10 mouse cellular contexts compared by ENCODE assay signal in the genomic region with DNA sequence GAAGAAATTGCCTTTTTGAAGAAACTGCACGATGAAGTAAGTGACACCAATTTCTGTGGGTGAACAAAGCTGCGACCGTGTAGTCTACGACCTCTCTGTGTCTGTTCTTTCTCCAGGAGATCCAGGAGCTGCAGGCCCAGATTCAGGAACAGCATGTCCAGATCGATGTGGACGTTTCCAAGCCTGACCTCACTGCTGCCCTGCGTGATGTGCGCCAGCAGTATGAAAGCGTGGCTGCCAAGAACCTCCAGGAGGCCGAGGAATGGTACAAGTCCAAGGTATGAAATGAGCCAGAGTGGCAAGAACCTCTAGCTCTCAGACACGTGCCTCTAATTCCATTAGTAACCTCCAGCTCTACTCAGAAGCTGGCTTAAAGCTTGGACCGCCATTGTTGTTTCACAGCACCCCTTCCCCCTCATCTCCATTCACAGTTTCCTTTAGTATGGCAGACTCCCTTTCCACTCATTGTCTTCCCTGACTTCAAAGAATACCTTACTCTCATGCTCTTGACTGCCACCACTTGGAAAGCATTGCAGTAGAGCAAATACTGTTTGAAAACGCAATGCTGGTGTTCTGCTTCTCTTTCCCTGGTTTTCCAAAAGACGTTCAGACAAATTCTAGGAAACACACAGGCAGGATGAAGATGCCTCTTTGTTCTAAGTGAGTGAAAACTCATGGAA. TPM values are rescaled to one million over a fixed set of nuclear protein-coding genes. Genes with fewer than 3 reads are reported as not detected.
DNase-seq lines count a peak whose midpoint lies in the region; ATAC-seq and TF ChIP-seq lines count a peak whose summit lies in the region.
"Had no signal": no experiment of that assay in that cellular context is flagged by ENCODE, and none has a peak within 500 bp of the region (broad histone marks: within the 10 kb centered on the region; RNA-seq: fewer than 3 reads in every experiment).

No protein-coding gene starts in this region.

- H3K9ac ChIP-seq in forebrain, postnatal 0 days, result no peak overlapping the region
- H3K9ac ChIP-seq in hindbrain, embryonic 16.5 days (ENCODE audit: low read depth, low read length), result no peak overlapping the region
- H3K9ac ChIP-seq: hindbrain, embryonic 15.5 days had no signal

- H3K4me3 ChIP-seq in layer of hippocampus, adult 2 months, result no peak overlapping the region
- H3K4me3 ChIP-seq in forebrain, postnatal 0 days (ENCODE audit: low read depth, low read length), result no peak overlapping the region
- no peak overlapping the region for H3K4me3 ChIP-seq in hindbrain, embryonic 16.5 days (ENCODE audit: low read length)
- H3K4me3 ChIP-seq: hindbrain, embryonic 15.5 days; megakaryocyte, embryonic 14.5 days had no signal

- peaks cover 12% of the 10 kb centered on the region; the same call in 1 of the 2 replicates for H3K36me3 ChIP-seq in forebrain, postnatal 0 days (ENCODE audit: insufficient read depth)
- H3K36me3 ChIP-seq in hindbrain, embryonic 16.5 days (ENCODE audit: control insufficient read depth, insufficient read depth, low read length), result peaks cover 10% of the 10 kb centered on the region

- TF ChIP-seq CTCF in layer of hippocampus, adult 2 months (conservative IDR thresholded peaks at IDR 0.05), result peak; percentile 54
- peak; percentile 43 for TF ChIP-seq CTCF in forebrain, postnatal 0 days (IDR thresholded peaks at IDR 0.05; ENCODE audit: low read depth)

- H3K27me3 ChIP-seq in forebrain, postnatal 0 days (ENCODE audit: insufficient read depth, low read length), result no peaks in the 10 kb centered on the region
- no peaks in the 10 kb centered on the region for H3K27me3 ChIP-seq in hindbrain, embryonic 16.5 days (replicated peaks; ENCODE audit: control insufficient read depth, insufficient read depth, low read length)
- H3K27me3 ChIP-seq: hindbrain, embryonic 15.5 days had no signal

- DNase-seq in layer of hippocampus, adult 2 months (ENCODE audit: low spot score in 2 of 2), result no peak
- no peak for DNase-seq in layer of hippocampus, postnatal 10 days (ENCODE audit: low spot score in 2 of 2)
- peak; percentile 24 for DNase-seq in adrenal gland, postnatal 14 days
- peak; percentile 7 for DNase-seq in forebrain, postnatal 0 days
- DNase-seq in right cerebral cortex, postnatal 14 days, result no peak
- no peak for DNase-seq in MN1 (ENCODE audit: low spot score)
- no peak for DNase-seq in kidney, postnatal 14 days

- ATAC-seq in forebrain, postnatal 0 days, result no peak
- ATAC-seq in hindbrain, embryonic 16.5 days, result no peak

- H3K27ac ChIP-seq in layer of hippocampus, adult 2 months, result no peak overlapping the region
- no peak overlapping the region for H3K27ac ChIP-seq in forebrain, postnatal 0 days (ENCODE audit: low read depth, low read length)
- no peak overlapping the region for H3K27ac ChIP-seq in hindbrain, embryonic 16.5 days (ENCODE audit: low read depth, low read length)
- H3K27ac ChIP-seq: hindbrain, embryonic 15.5 days had no signal

- peaks cover 4% of the 10 kb centered on the region; the same call in 1 of the 2 replicates for H3K4me1 ChIP-seq in forebrain, postnatal 0 days (ENCODE audit: insufficient read depth)
- H3K4me1 ChIP-seq in hindbrain, embryonic 16.5 days (ENCODE audit: control insufficient read depth, insufficient read depth, low read depth, low read length), result peaks cover 20% of the 10 kb centered on the region

- no peak overlapping the region for H3K4me2 ChIP-seq in forebrain, postnatal 0 days (ENCODE audit: low read depth)
- peak overlapping the region; percentile 21; the same call in 1 of the 2 replicates for H3K4me2 ChIP-seq in hindbrain, embryonic 16.5 days (ENCODE audit: low read length)
- H3K4me2 ChIP-seq: hindbrain, embryonic 15.5 days had no signal

- WGBS in forebrain, postnatal 0 days, result 49% methylated on average over 14 of the region's 14 CpGs
- 51% methylated on average over 14 of the region's 14 CpGs for WGBS in hindbrain, embryonic 16.5 days

- no peaks in the 10 kb centered on the region for H3K9me3 ChIP-seq in forebrain, postnatal 0 days (ENCODE audit: low read length)
- no peaks in the 10 kb centered on the region for H3K9me3 ChIP-seq in hindbrain, embryonic 16.5 days (ENCODE audit: control insufficient read depth, low read length)
- H3K9me3 ChIP-seq: hindbrain, embryonic 15.5 days; megakaryocyte, embryonic 14.5 days had no signal

RNA-seq across cellular contexts. Expression of gene Vim, which starts 4.9 kb away (rescaled TPM):
- 10 to 100 TPM; 57.4 to 71.6 TPM for total RNA-seq in layer of hippocampus, adult 2 months (2021)
- 100 to 1,000 TPM; 132 to 142 TPM for total RNA-seq in layer of hippocampus, postnatal 10 days (2021)
- 281 and 438 TPM in 2 replicates for total RNA-seq in adrenal gland, postnatal 14 days (2021)
- total RNA-seq in forebrain, postnatal 0 days (2014; rRNA removed), result 441 and 554 TPM in 2 replicates
- polyA plus RNA-seq in forebrain, postnatal 0 days (2015; fragmentation: Nextera tagmentation; extraction: Ambion mirVana), result 224 and 269 TPM in 2 replicates
- 374 and 458 TPM in 2 replicates for polyA plus RNA-seq in hindbrain, embryonic 16.5 days (2015; fragmentation: Nextera tagmentation; extraction: Ambion mirVana)

RNA-seq across cellular contexts. Expression of gene Trdmt1, which starts 34.1 kb away (rescaled TPM):
- total RNA-seq in layer of hippocampus, adult 2 months (2021), result 1 to 10 TPM; 3.7 to 5.2 TPM
- 1 to 10 TPM; 6.9 to 7.2 TPM for total RNA-seq in layer of hippocampus, postnatal 10 days (2021)
- total RNA-seq in adrenal gland, postnatal 14 days (2021), result 3.0 and 8.0 TPM in 2 replicates
- 11.3 and 13.0 TPM in 2 replicates for total RNA-seq in forebrain, postnatal 0 days (2014; rRNA removed)
- 7.8 and 8.7 TPM in 2 replicates for polyA plus RNA-seq in forebrain, postnatal 0 days (2015; fragmentation: Nextera tagmentation; extraction: Ambion mirVana)
- polyA plus RNA-seq in hindbrain, embryonic 16.5 days (2015; fragmentation: Nextera tagmentation; extraction: Ambion mirVana), result 6.7 and 8.6 TPM in 2 replicates

Comparison
In these comparisons a context has a peak if more than half of its experiments do, and no peak if none do; other contexts are left out.
1. DNase-seq: peak in adrenal gland, postnatal 14 days (single experiment) and forebrain, postnatal 0 days (single experiment); none in layer of hippocampus, adult 2 months (0 of 2), layer of hippocampus, postnatal 10 days (0 of 2), right cerebral cortex, postnatal 14 days (single experiment), MN1 (single experiment) and kidney, postnatal 14 days (single experiment).